Mouse (Mus musculus) lung, embryonic 16.5 days (tissue): ENCODE data around the gene Rrp9. TPM values are rescaled to one million over a fixed set of nuclear protein-coding genes. Genes with fewer than 3 reads are reported as not detected.

Source experiments
- ATAC-seq: fragments of 200-750 bp; cut with Nextera tagmentation; 2 replicates; pipeline ENCODE4 v1.8.0; 2017; ENCODE audit warnings: low read depth, mild to moderate bottlenecking, moderate library complexity
- H3K27ac ChIP-seq: fragments of 300-500 bp; sonication (generic); 2 replicates; pipeline ENCODE4 v1.5.1; 2014; ENCODE audit warnings: mild to moderate bottlenecking, control low read depth, low read length
- H3K27me3 ChIP-seq: fragments of 300-500 bp; sonication (generic); 2 replicates; pipeline ENCODE4 v1.6.1; 2014; ENCODE audit warnings: low read depth, low read length, mixed read lengths; ENCODE audit not compliant: control insufficient read depth, insufficient read depth
- H3K36me3 ChIP-seq: fragments of 300-500 bp; sonication (generic); 2 replicates; pipeline ENCODE4 v1.6.1; 2014; ENCODE audit warnings: low read length; ENCODE audit not compliant: control insufficient read depth, insufficient read depth
- H3K4me1 ChIP-seq: fragments of 300-500 bp; sonication (generic); replicated peaks from 2 replicates; pipeline ENCODE4 v1.6.1; 2014; ENCODE audit warnings: low read length, mixed read lengths; ENCODE audit not compliant: control insufficient read depth, insufficient read depth
- H3K4me2 ChIP-seq: fragments of 300-500 bp; sonication (generic); 2 replicates; pipeline ENCODE4 v1.6.1; 2014; ENCODE audit warnings: low read depth, low read length, control low read depth
- H3K4me3 ChIP-seq: fragments of 300-500 bp; sonication (generic); 2 replicates; pipeline ENCODE4 v1.5.1; 2014; ENCODE audit warnings: mild to moderate bottlenecking, low read length, control low read depth
- H3K9ac ChIP-seq: fragments of 300-500 bp; sonication (generic); 2 replicates; pipeline ENCODE4 v1.6.1; 2014; ENCODE audit warnings: low read length, control low read depth
- H3K9me3 ChIP-seq: fragments of 300-500 bp; sonication (generic); 2 replicates; pipeline ENCODE4 v1.6.1; 2016; ENCODE audit warnings: low read length; ENCODE audit not compliant: control insufficient read depth
- WGBS: fragments of 180-500 bp; shearing (Covaris S2); extraction: QIAGEN DNeasy Blood & Tissue Kit; methylation state at CpG from one replicate; pipeline ENCODE4 v1.1.7; 2014; 5-methylcytosine and 5-hydroxymethylcytosine counted together
- polyA plus RNA-seq: library from polyadenylated mRNA; unstranded; fragments of >200 nt; fragmentation: Nextera tagmentation; extraction: Ambion mirVana; gene quantifications from 2 replicates; pipeline ENCODE4 v1.2.1, GENCODE M21; 2015

Gene Rrp9
- polyA plus RNA-seq, 1 experiment from 2014 or later = 39.8 TPM

DNA sequence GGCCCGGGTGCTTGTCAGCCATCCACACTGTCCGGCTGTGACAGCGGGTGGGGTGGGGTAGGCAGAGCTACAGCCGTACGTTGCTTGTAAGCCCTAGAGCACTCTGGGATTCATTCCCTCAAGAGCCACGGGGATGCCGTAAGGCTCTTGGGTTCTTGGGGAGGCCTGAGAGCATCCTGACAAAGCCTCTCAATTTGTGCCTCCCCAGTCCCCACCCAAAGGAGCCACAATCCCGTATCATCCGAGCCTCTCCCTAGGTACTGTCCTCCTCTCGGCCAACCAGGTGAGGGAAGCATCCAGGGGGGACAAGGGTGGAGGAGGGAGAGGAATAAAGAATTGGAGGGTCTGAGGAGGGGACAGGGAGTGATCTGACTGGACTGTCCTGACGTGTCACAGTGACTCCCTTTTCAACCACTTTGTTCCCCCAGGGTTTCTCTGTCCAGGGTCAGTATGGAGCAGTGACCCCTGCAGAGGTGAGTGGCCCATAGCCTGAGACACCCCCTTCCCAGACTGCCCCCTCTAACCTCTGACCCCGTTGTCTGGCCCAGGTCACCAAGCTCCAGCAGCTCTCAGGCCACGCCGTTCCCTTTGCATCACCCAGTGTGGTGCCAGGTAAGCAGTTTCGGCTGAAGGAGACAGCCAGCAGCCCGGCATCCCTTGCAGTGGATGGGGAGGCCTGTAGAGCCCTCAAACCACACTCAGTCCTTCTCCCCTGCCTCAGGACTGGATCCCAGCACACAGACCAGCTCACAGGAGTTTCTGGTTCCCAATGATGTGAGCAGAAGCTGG lies 13.9 kb upstream of the Rrp9 start:
- Histone ChIP-seq H3K4me1 (peaks cover 13% of the 10 kb centered on the region), H3K36me3 (peaks cover 9% of the 10 kb centered on the region)
- 76% methylated on average over 16 of the region's 16 CpGs for WGBS

DNA sequence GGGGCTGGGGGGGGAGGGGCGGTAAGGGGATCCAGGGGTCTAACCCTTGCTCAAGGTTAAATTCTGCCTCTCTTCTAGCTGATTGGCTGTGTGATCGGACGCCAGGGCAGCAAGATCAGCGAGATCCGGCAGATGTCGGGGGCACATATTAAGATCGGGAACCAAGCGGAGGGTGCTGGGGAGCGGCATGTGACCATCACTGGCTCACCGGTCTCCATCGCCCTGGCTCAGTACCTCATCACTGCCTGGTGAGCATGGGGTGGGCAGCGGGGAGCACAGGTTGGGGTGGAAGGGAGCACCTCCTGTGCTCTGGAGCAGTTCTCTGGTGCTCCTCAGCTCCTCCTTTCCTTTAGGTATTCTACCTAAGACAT lies 13.3 kb upstream of the Rrp9 start:
- no peak overlapping the region for H3K4me3 ChIP-seq
- H3K36me3 ChIP-seq = peaks cover 9% of the 10 kb centered on the region
- H3K4me2 ChIP-seq = no peak overlapping the region

More for the DNA sequence above, 13.9 kb upstream of the Rrp9 start:
- ATAC-seq = no peak
- no peak overlapping the region for H3K4me3 ChIP-seq
- no peaks in the 10 kb centered on the region for H3K27me3 ChIP-seq
- H3K27ac ChIP-seq = no peak overlapping the region
- no peak overlapping the region for H3K4me2 ChIP-seq
- H3K9me3 ChIP-seq = no peaks in the 10 kb centered on the region
- H3K9ac ChIP-seq = no peak overlapping the region

DNA sequence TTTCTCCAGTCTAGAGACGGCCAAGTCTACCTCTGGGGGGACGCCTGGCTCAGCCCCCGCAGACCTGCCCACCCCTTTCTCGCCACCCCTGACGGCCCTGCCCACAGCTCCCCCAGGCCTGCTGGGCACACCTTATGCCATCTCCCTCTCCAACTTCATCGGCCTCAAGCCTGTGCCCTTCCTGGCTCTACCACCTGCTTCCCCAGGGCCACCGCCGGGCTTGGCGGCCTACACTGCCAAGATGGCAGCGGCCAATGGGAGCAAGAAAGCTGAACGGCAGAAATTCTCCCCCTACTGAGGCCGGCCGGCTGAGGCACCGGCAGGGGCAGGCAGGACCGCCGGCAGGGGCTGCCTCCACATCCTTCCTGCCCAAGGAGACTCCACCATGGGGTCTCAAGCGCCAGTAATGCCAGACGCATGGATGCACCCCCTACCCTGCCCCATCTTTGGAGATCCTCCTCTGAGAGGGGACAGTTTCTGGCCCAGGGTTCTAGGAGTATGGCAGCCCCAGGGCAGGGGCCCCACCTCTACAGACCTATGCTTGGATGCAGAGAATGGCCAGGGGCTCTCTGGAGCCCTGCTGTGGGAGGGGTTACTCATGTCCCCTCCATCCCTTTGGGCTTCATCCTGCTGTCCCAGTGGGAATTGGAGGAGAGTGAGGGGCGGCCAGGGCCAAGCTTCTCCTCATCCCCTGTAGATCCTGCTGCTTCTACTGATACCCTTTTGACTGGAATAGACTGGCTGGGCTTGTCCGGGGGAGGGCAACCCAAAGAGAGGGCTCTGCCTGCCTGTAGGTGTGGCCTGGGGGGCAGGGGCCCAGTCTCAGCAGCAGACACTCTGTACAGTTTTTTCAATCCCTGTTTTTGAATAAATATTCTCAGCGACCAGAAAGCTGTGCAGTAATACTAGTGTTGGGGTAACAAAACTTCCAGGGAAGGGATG lies 12.4 kb upstream of the Rrp9 start:
- no peak overlapping the region for H3K4me3 ChIP-seq
- H3K4me1 ChIP-seq = peaks cover 9% of the 10 kb centered on the region
- no peak overlapping the region for H3K4me2 ChIP-seq
- no peaks in the 10 kb centered on the region for H3K9me3 ChIP-seq
- H3K9ac ChIP-seq = no peak overlapping the region
- H3K27ac ChIP-seq = no peak overlapping the region
- WGBS = 78% methylated on average over 21 of the region's 21 CpGs
- H3K36me3 ChIP-seq = peaks cover 9% of the 10 kb centered on the region
- no peaks in the 10 kb centered on the region for H3K27me3 ChIP-seq
- ATAC-seq = no peak

More for the DNA sequence above, 13.3 kb upstream of the Rrp9 start:
- ATAC-seq = no peak
- Histone ChIP-seq H3K4me1 (peaks cover 9% of the 10 kb centered on the region), H3K9ac (no peak overlapping the region), H3K9me3 (no peaks in the 10 kb centered on the region), H3K27ac (no peak overlapping the region), H3K27me3 (no peaks in the 10 kb centered on the region)
- WGBS = 94% methylated on average over 12 of the region's 12 CpGs

DNA sequence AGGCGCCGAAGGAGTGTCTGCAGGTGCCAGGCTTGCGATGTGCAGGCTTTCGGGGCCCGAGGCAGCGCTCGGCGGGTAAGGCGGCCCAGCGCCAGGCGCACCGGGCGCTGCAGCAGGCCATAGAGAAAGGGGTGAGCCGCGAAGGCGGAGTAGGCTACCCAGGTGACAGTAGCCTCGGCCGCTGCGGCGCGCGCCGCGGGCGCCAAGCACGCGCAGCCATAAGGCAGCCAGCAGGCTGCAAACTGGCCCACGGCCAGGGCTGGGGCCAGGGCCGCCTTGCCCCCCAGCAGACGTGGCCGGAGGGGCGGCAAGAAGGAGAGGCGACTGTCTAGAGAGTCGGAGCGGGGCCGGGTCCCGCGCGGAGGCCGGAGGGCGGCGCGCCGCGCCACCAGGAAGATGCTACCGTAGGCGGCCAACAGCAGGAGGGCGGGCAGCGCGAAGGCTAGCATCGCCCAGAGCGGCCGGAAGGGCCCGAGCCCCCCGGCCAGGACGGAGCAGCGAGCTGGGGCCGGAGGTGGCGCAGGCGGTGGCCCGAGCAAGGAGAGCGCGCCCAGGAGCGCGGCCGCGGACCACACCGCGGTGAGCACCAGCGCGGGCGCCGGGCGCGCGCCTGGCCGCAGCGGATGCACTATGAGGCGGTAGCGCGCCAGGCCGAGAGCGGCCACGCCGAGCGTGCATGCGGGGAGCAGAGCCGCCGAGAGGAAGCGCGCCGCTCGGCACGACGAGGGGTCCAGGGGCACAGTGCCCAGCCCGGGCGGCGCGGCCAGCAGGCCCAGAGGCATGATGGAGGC lies 10.8 kb upstream of the Rrp9 start:
- peak overlapping the region; percentile 58 for H3K4me3 ChIP-seq
- H3K9me3 ChIP-seq = no peaks in the 10 kb centered on the region
- ATAC-seq = peak; percentile 80
- peaks cover 9% of the 10 kb centered on the region for H3K36me3 ChIP-seq
- peak overlapping the region; percentile 69 for H3K9ac ChIP-seq
- no peaks in the 10 kb centered on the region for H3K27me3 ChIP-seq
- 3% methylated on average over 93 of the region's 99 CpGs for WGBS
- peak overlapping the region; percentile 100 for H3K4me2 ChIP-seq
- no peak overlapping the region for H3K27ac ChIP-seq
- peaks cover 9% of the 10 kb centered on the region for H3K4me1 ChIP-seq

DNA sequence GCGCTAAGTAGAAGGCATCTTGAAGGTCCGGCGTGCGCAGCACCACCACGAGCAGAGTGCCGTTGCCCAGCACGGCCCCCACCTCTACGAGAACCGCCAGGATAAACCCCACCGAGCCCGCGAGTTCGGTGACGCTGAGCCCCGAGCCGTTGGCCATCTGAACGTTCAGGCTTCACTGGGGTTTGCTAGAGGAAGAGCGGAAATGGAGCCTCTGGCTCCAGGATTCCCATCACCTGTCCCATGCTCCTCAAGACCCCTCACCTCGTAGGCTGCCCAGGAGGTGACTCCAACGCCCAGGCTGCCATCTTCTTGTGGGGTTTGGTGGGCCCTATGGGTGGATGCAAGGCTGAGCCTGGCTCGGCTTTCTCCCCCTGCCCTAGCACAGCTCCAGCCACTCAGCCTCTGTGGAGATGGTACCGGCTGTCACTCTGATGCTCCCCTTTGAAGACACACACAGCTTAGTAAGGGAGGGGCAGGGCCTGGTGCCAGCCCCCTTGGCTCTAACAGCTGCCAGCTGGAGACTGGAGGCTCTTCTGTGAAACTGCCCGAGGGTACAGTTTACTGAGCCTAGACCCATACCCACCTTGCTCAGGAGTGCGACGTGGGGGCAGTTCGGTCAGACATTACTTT lies 10.1 kb upstream of the Rrp9 start, which contains the start of gene Gpr62:
Gene Gpr62 (minus strand): TSS at position 368 of the 630 bp plus-strand sequence.
- H3K9ac ChIP-seq = peak within 1 kb of the TSS; percentile 69
- 38% methylated on average over 26 of the region's 26 CpGs for WGBS
- ATAC-seq = no peak
- H3K4me3 ChIP-seq = peak within 1 kb of the TSS; percentile 58
- H3K27ac ChIP-seq = no peak within 1 kb of the TSS
- H3K4me2 ChIP-seq = peak within 1 kb of the TSS; percentile 100
- H3K9me3 ChIP-seq = no peaks in the 10 kb centered on the region
- H3K27me3 ChIP-seq = no peaks in the 10 kb centered on the region
- peaks cover 9% of the 10 kb centered on the region for H3K36me3 ChIP-seq
- peaks cover 9% of the 10 kb centered on the region for H3K4me1 ChIP-seq

DNA sequence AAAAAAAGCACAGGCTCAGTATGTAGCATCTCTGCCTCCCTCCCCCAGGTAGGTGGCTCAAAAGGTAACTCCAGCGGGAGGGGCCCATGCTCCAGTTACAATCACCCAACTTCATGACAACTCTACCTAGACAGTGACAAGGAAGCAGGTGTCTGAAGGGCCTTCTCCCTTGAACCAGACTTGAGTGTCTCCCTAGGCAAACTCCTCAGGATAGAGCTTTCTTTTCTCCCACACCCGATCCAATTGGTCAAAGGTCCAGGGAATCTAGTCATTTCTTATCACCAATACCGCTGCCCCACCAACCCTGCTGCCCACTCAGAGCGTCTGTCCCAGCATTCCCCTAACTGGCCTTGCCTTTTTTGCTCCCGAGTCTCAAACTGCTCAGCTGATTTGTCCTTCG lies 9.0 kb upstream of the Rrp9 start:
- peaks cover 12% of the 10 kb centered on the region for H3K4me1 ChIP-seq
- no peak overlapping the region for H3K27ac ChIP-seq
- 77% methylated on average over 6 of the region's 6 CpGs for WGBS
- no peak overlapping the region for H3K4me2 ChIP-seq
- H3K27me3 ChIP-seq = no peaks in the 10 kb centered on the region
- H3K4me3 ChIP-seq = no peak overlapping the region
- no peaks in the 10 kb centered on the region for H3K9me3 ChIP-seq
- no peak overlapping the region for H3K9ac ChIP-seq
- no peak for ATAC-seq
- peaks cover 9% of the 10 kb centered on the region for H3K36me3 ChIP-seq

DNA sequence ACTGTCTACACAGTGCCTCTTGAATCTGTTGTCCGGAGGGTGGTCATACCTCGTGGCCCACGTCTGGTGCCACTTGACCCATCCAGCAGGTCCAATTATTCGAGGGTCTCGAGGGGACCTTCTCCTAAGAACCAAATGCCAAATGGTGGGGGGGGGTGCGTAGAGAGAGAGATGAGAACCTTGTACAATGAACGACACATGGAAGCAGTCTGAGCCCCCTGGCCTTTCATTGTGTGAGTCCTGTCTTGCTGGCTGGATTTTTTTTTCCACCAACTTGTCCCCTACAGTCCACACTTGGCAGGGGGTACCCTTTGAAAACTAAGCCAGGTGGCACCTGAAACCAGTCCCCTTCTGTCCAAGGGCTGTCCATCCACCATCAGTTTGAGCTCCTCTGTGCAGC lies 8.0 kb upstream of the Rrp9 start:
- H3K4me2 ChIP-seq = no peak overlapping the region
- H3K4me1 ChIP-seq = peaks cover 15% of the 10 kb centered on the region
- H3K27ac ChIP-seq = no peak overlapping the region
- H3K4me3 ChIP-seq = no peak overlapping the region
- H3K36me3 ChIP-seq = peaks cover 3% of the 10 kb centered on the region; the same call in 1 of the 2 replicates
- ATAC-seq = no peak
- 84% methylated on average over 7 of the region's 7 CpGs for WGBS
- H3K9ac ChIP-seq = no peak overlapping the region
- H3K9me3 ChIP-seq = no peaks in the 10 kb centered on the region
- H3K27me3 ChIP-seq = no peaks in the 10 kb centered on the region

DNA sequence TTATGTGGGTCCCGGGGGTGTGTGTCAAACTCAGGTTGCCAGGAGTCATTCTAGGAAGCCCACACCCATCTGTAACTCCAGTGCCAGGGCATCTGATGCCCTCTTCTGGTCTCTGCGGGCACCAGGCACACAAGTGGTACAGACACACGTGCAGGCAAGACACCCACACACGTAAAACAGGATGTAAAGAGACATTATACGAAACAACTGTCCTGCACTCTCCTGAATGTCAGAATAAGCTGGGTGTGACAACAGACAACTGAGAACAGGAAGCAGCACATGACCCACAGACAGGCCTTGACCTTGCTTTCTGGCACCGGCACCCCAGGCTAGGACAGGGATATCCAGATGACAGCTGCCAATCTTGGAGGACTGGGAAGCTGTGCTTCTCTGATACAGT lies 6.4 kb upstream of the Rrp9 start:
- no peaks in the 10 kb centered on the region for H3K27me3 ChIP-seq
- H3K4me1 ChIP-seq = peaks cover 20% of the 10 kb centered on the region
- ATAC-seq = no peak
- no peak overlapping the region for H3K27ac ChIP-seq
- H3K4me3 ChIP-seq = no peak overlapping the region
- 57% methylated on average over 6 of the region's 6 CpGs for WGBS
- H3K9ac ChIP-seq = no peak overlapping the region
- H3K36me3 ChIP-seq = no peaks in the 10 kb centered on the region
- H3K4me2 ChIP-seq = no peak overlapping the region
- H3K9me3 ChIP-seq = no peaks in the 10 kb centered on the region
